Mouse (Mus musculus): ENCODE measurements at regions not wholly inside any gene's neighbourhood (a gene's known extent, or its start where the extent isn't known, plus 50 kb on each side); places are given as distances from the start of the nearest gene placed in this dataset.

DNA sequence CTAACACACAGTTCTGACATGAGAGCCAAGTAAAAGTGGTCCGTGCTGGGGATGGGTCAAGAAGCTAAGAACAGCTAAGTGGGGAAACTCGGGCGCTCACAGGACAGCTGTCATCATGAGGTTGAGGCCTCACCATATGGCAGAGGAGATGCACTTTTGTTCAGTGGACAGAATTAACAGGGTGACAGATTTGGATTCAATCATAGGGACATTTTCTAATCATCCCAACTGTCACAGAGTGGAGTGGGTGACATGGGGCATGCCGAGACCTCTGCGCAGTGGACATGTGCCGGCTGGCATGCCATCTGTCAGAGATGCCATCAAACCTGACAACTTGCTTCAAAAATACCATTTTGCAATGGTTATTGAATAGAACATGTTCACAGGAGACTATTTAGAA is 215.1 kb upstream of the Tmc3 start:
- TF ChIP-seq TBP (IDR thresholded peaks at IDR 0.05; ENCODE audit: low read depth, low read length) (no peak), BHLHE40 (IDR thresholded peaks at IDR 0.05; ENCODE audit: borderline replicate concordance, low read depth, low read length) (no peak), SMC3 (IDR thresholded peaks at IDR 0.05; ENCODE audit: low read depth, low read length) (no peak), SIN3A (IDR thresholded peaks at IDR 0.05; ENCODE audit: low read length) (no peak), MAX (IDR thresholded peaks at IDR 0.05; ENCODE audit: low read length) (no peak), MYC (IDR thresholded peaks at IDR 0.05; ENCODE audit: low read depth, low read length) (no peak), CTCF (IDR thresholded peaks at IDR 0.05 in 2 of 3, conservative IDR thresholded peaks at IDR 0.05 in 1 of 3; ENCODE audit: control insufficient read depth in 1 of 3, insufficient read depth in 1 of 3, low read depth in 2 of 3, low read length in 3 of 3, poor library complexity in 1 of 3, severe bottlenecking in 1 of 3) (no peak), KAT2A (conservative IDR thresholded peaks at IDR 0.05; ENCODE audit: low read depth, low read length) (no peak), RAD21 (IDR thresholded peaks at IDR 0.05; ENCODE audit: low read depth, low read length) (no peak), ELF1 (IDR thresholded peaks at IDR 0.05; ENCODE audit: low read depth, low read length) (no peak), E2F4 (IDR thresholded peaks at IDR 0.05; ENCODE audit: borderline replicate concordance, low read depth, low read length) (no peak), ZC3H11A (IDR thresholded peaks at IDR 0.05; ENCODE audit: low read depth, low read length) (no peak), MYB (IDR thresholded peaks at IDR 0.05; ENCODE audit: low read depth, low read length) (no peak), GABPA (IDR thresholded peaks at IDR 0.05; ENCODE audit: low read depth, low read length) (no peak), NELFE (IDR thresholded peaks at IDR 0.05; ENCODE audit: low read depth, low read length) (no peak), MXI1 (IDR thresholded peaks at IDR 0.05; ENCODE audit: low read depth, low read length) (no peak), ZNF384 (IDR thresholded peaks at IDR 0.05; ENCODE audit: low read depth, low read length) (no peak)
- no peak overlapping the region for H3K27ac ChIP-seq (ENCODE audit: control insufficient read depth, low read depth, low read length)
- H3K36me3 ChIP-seq (ENCODE audit: control insufficient read depth in 1 of 2, insufficient read depth in 2 of 2, low read length in 2 of 2), result no peaks in the 10 kb centered on the region
- no peak overlapping the region for H3K4me3 ChIP-seq (ENCODE audit: control insufficient read depth in 1 of 2, insufficient read depth in 1 of 2, low read depth in 2 of 2, low read length in 2 of 2)
- no peaks in the 10 kb centered on the region for H3K4me1 ChIP-seq (ENCODE audit: control insufficient read depth in 1 of 2, insufficient read depth in 2 of 2, low read length in 2 of 2)
- DNase-seq (ENCODE audit: low read depth, low spot score), result no peak
- no peaks in the 10 kb centered on the region for H3K79me2 ChIP-seq (ENCODE audit: control insufficient read depth, insufficient read depth, low read length, poor library complexity)
- no peaks in the 10 kb centered on the region for H3K27me3 ChIP-seq (ENCODE audit: control insufficient read depth in 1 of 2, insufficient read depth in 2 of 2, low read length in 2 of 2)
- no peaks in the 10 kb centered on the region for H3K9me3 ChIP-seq (replicated peaks; ENCODE audit: insufficient read depth, low read length)
- H3K9ac ChIP-seq (ENCODE audit: control insufficient read depth, low read depth, low read length, poor library complexity, severe bottlenecking), result no peak overlapping the region

DNA sequence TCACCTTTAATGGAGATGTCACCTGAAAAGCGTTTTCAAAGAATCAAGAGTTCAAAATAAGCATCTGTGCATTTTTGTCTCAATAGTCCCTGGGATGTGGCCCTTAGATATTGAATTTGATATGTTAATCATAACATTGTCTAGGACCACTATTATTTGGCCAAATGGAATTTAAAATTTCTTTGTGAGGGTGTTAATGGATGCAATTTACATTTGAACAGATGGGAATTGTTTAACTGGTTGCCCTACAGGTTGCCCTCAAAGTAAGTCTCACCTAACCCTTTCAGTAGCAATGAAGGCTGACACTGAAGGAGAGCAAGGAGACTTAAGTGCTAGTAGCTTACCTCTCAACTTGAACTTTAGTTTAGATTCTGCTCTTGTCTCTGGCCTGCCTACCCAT is 207.9 kb upstream of the Tmc3 start:
- no peak for DNase-seq (ENCODE audit: low read depth, low spot score)
- Histone ChIP-seq H3K9ac (ENCODE audit: control insufficient read depth, low read depth, low read length, poor library complexity, severe bottlenecking) (no peak overlapping the region), H3K36me3 (ENCODE audit: control insufficient read depth in 1 of 2, insufficient read depth in 2 of 2, low read length in 2 of 2) (no peaks in the 10 kb centered on the region), H3K27me3 (ENCODE audit: control insufficient read depth in 1 of 2, insufficient read depth in 2 of 2, low read length in 2 of 2) (no peaks in the 10 kb centered on the region), H3K9me3 (replicated peaks; ENCODE audit: insufficient read depth, low read length) (no peaks in the 10 kb centered on the region), H3K79me2 (ENCODE audit: control insufficient read depth, insufficient read depth, low read length, poor library complexity) (no peaks in the 10 kb centered on the region), H3K27ac (ENCODE audit: control insufficient read depth, low read depth, low read length) (no peak overlapping the region), H3K4me3 (ENCODE audit: control insufficient read depth in 1 of 2, insufficient read depth in 1 of 2, low read depth in 2 of 2, low read length in 2 of 2) (no peak overlapping the region), H3K4me1 (ENCODE audit: control insufficient read depth in 1 of 2, insufficient read depth in 2 of 2, low read length in 2 of 2) (no peaks in the 10 kb centered on the region)
- no peak for TF ChIP-seq UBTF (IDR thresholded peaks at IDR 0.05; ENCODE audit: borderline replicate concordance, insufficient read depth, low read depth, low read length)
- no peak for TF ChIP-seq POLR2A (IDR thresholded peaks at IDR 0.05; ENCODE audit: control insufficient read depth in 1 of 2, insufficient read depth in 1 of 2, low read depth in 1 of 2, low read length in 2 of 2, poor library complexity in 1 of 2)
- no peak for TF ChIP-seq JUND (IDR thresholded peaks at IDR 0.05; ENCODE audit: low read depth, low read length)
- TF ChIP-seq ZNF384 (IDR thresholded peaks at IDR 0.05; ENCODE audit: low read depth, low read length), result no peak
- no peak for TF ChIP-seq ELF1 (IDR thresholded peaks at IDR 0.05; ENCODE audit: low read depth, low read length)
- no peak for TF ChIP-seq KAT2A (conservative IDR thresholded peaks at IDR 0.05; ENCODE audit: low read depth, low read length)
- no peak for TF ChIP-seq USF2 (IDR thresholded peaks at IDR 0.05; ENCODE audit: borderline replicate concordance in 1 of 2, insufficient read depth in 1 of 2, low read depth in 1 of 2, low read length in 2 of 2)
- no peak for TF ChIP-seq SIN3A (IDR thresholded peaks at IDR 0.05; ENCODE audit: low read length)
